Mouse (Mus musculus) induced T-regulatory cell, adult 2 months (primary cell): ENCODE results near the gene Rabgap1l.

ENCODE experiments used
- DNase-seq: peaks from one replicate; pipeline ENCODE4 v3.0.0-alpha.2; 2012; ENCODE audit warnings: low read depth

Rabgap1l gene

GRCm38 (mm10) chr1:160312658-160313057 is 480.4 kb downstream of the Rabgap1l start:
- DNase-seq = no peak

GRCm38 (mm10) chr1:160311861-160312260 is 481.1 kb downstream of the Rabgap1l start:
- no peak for DNase-seq

GRCm38 (mm10) chr1:160309951-160310350 is 483.1 kb downstream of the Rabgap1l start:
- DNase-seq = no peak

- DNase-seq = peak; percentile 73
Measured at GRCm38 (mm10) chr1:160308996-160309395, 484.0 kb downstream of the Rabgap1l start.

GRCm38 (mm10) chr1:160308498-160308897 is 484.5 kb downstream of the Rabgap1l start:
- DNase-seq = no peak

- DNase-seq = peak; percentile 72
Measured at GRCm38 (mm10) chr1:160306866-160307616, 486.0 kb downstream of the Rabgap1l start.

GRCm38 (mm10) chr1:160306336-160306735 is 486.7 kb downstream of the Rabgap1l start:
- peak; percentile 43 for DNase-seq

GRCm38 (mm10) chr1:160305826-160306225 is 487.2 kb downstream of the Rabgap1l start:
- no peak for DNase-seq

GRCm38 (mm10) chr1:160304969-160305498 is 488.0 kb downstream of the Rabgap1l start:
- DNase-seq = no peak

GRCm38 (mm10) chr1:160302268-160302667 is 490.7 kb downstream of the Rabgap1l start:
- no peak for DNase-seq

GRCm38 (mm10) chr1:160301156-160301555 is 491.9 kb downstream of the Rabgap1l start:
- no peak for DNase-seq

- DNase-seq = no peak
Measured at GRCm38 (mm10) chr1:160300704-160301103, 492.3 kb downstream of the Rabgap1l start.

GRCm38 (mm10) chr1:160299979-160300378 is 493.0 kb downstream of the Rabgap1l start:
- peak; percentile 64 for DNase-seq

- DNase-seq = no peak
Measured at GRCm38 (mm10) chr1:160298893-160299292, 494.1 kb downstream of the Rabgap1l start.

GRCm38 (mm10) chr1:160297701-160298100 is 495.3 kb downstream of the Rabgap1l start:
- DNase-seq = no peak

GRCm38 (mm10) chr1:160295323-160295722 is 497.7 kb downstream of the Rabgap1l start:
- DNase-seq = no peak

- DNase-seq = no peak
Measured at GRCm38 (mm10) chr1:160293488-160293887, 499.5 kb downstream of the Rabgap1l start.

GRCm38 (mm10) chr1:160292058-160292457 is 501.0 kb downstream of the Rabgap1l start:
- DNase-seq = no peak

- peak; percentile 47 for DNase-seq
Measured at GRCm38 (mm10) chr1:160290242-160290641, 502.8 kb downstream of the Rabgap1l start.

GRCm38 (mm10) chr1:160287058-160287645 is 505.9 kb downstream of the Rabgap1l start:
- no peak for DNase-seq

- DNase-seq = no peak
Measured at GRCm38 (mm10) chr1:160286400-160287057, 506.5 kb downstream of the Rabgap1l start.

- no peak for DNase-seq
Measured at GRCm38 (mm10) chr1:160284241-160284640, 508.8 kb downstream of the Rabgap1l start.
